Mouse (Mus musculus) ovary, postnatal 10 days (tissue): ENCODE measurements around the gene Dip2a.
A peak's percentile ranks its signal among the peaks of the same experiment; 100 is the strongest.

Source experiments
- DNase-seq: peaks from one replicate; pipeline ENCODE4 v3.0.0; 2022; ENCODE audit warnings: low spot score

Gene Dip2a

GRCm38 (mm10) chr10:76344711-76345539, at the start of gene Dip2a:
Gene Dip2a (minus strand): TSS chr10:76345291.
- peak; percentile 84 for DNase-seq

GRCm38 (mm10) chr10:76392596-76392995, 47.5 kb upstream of the Dip2a start:
- DNase-seq: no peak

- no peak for DNase-seq
Observed at GRCm38 (mm10) chr10:76391786-76392185, 46.7 kb upstream of the Dip2a start.

- DNase-seq: no peak
Observed at GRCm38 (mm10) chr10:76391166-76391565, 46.1 kb upstream of the Dip2a start.

GRCm38 (mm10) chr10:76374981-76375380, 29.9 kb upstream of the Dip2a start:
- DNase-seq: no peak

DNA sequence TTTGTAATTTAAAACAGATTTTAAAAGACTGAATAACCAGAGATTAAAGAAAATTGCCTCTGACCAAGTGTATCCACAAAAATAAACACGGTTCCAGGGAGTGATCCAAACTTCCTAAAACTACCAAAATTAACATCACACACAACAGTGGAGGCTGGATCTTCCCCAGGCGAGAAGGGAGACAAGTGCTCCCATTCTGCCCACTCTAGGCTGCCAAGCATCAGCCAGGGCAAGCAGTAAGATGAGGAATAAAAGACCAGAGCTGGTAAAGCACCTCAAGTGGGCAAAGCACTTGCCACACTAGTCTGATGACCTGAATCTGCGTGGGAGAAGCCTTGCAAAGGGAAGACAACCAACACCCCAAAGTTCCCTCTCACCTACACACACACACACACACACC, 26.6 kb upstream of the Dip2a start:
- no peak for DNase-seq

DNA sequence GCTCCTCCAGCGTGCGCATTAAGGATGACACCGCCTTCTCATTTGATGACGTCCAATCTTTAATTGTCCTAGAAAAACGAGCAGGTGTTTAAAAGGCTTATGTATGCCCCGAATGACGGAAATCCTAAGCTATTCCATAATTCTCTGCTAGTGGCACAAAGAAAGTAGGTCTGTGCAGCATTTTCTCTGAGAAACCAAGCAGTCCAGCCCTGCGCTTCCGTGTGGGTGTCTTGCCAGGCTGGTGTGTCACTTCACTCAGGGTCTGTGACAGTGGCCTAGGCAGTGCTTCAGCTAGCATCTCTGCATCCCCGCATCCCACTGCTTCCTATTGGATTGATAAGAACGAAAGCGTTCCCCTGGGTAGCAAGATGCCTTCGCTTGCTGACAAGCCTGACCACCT, 23.7 kb upstream of the Dip2a start:
- no peak for DNase-seq

DNA sequence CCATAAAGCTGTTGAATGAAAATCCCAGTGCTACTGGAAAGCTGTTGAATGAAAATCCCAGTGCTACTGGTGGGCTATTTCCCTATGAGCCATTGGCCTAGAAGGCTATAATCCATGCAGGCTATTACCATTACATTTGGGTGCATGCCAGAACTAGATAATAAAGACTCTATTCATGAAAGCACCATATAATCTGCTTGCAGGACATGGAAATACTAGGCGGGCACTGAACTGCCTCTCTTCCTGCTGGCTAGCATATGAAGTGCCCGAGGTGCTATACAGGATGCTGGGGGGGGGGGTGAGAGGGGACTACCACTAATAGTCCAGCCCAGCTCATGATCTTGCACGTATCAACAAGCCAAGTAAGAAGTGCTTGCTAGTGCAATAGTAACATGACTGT, 18.1 kb upstream of the Dip2a start:
- DNase-seq: no peak

DNA sequence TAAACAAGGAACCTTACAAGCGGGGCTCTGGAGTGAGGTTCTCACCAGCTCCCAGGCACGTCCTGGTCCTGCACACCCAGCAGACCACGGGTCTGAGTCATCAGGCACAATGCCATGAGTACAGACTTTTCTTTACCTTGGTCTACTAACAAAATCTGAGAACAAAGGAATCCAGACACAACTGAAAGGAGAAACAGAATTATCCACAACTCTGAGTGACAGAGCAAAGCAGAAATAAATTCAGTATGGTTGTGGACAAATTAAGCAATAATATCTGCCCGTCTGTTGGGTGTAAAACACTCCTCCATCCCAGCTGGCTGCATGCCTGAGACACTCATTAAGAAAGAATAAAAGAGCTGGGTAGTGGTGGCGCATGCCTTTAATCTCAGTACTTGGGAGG, 13.4 kb upstream of the Dip2a start:
- no peak for DNase-seq

DNA sequence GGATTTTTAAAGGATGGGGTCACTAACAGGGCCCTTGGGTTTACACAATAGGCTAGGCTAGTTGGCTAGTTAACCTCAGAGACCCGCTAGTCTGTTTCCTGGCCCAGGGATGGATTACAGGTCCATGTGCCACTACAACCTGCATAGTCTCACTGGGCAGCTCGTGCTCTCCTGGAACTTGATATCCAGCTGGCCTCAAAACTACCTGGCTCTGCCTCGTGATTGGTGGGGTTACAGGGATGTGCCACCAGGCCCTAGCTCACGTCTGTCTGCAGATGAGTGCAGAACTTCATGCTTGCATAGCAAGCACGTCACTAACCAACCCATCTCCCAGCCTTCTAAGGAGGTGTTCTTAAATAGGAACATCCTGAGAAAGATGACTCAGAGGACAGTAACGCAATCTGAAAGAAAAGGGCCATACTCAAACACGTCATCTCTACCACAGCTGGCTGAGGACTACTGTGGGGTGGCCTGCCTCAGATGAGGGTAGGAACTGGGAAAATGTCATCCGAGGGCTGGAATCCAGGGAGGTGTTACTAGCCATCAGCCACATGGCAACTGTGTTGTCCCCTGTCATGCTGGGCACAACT, 12.3 kb upstream of the Dip2a start:
- no peak for DNase-seq

GRCm38 (mm10) chr10:76354974-76355373, 9.9 kb upstream of the Dip2a start:
- DNase-seq: no peak

GRCm38 (mm10) chr10:76353986-76354385, 8.9 kb upstream of the Dip2a start:
- no peak for DNase-seq

- no peak for DNase-seq
Observed at GRCm38 (mm10) chr10:76351953-76352352, 6.9 kb upstream of the Dip2a start.

GRCm38 (mm10) chr10:76346589-76346988, 1.5 kb upstream of the Dip2a start:
- no peak for DNase-seq

DNA sequence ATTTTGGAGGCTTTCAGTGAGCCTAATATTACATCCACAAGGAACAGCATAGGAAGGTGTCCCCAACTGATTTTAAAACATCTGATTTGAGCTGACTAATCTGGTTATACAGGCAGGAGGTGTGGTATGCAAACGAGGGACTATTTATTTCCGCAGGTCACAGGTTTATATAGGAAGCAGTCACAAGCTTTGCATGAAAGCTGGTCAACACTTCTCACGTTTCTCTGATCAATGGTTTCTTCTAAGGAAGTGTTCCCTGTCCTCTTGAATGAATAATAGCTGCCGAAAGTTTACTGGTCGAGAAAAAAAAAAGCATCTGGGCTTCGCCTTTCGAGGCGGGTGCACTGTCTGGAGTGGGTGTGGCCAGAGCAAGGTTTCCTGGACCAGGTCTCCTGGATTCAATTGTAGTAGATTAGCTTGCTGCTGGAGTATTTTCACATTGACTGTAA, 976 bp upstream of the Dip2a start:
- DNase-seq: no peak

DNA sequence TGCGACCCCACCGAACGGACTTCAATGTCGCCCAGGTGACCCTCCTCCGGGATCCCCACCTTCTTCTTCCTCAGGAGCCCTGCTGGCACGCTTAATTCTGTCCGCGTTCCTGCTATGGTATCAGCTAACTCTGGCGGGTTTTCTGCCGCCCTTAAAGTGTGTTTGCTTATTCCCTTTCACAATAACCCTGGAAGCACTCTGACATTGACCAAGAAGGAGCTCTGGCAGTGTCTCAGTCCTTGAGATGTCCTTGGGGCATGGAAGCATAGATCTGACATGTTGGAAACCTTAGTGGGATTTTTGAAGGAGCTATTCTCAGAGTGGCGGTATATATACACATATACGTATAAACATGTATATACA, 430 bp upstream of the Dip2a start:
- DNase-seq: no peak

- DNase-seq: no peak
Observed at GRCm38 (mm10) chr10:76334350-76334749, 10.7 kb downstream of the Dip2a start.

DNA sequence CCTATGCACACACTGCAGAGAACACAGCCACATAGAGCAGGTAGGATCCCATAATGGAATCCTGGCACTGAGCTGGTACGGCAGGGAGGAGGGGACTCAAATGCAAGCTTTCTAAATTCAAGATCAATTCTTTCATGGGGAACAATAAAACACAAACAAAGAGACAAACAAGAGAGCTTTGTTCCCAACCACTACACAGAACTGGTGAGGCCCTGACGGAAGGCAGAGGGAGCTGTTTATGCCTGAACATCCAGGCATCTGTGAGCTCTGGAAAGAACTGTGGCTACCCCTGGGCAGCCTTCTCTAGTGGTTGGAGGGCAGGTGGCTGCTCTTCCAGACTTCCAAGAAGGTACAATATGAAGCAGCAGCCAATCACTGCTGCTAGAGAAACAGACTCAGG, 13.1 kb downstream of the Dip2a start:
- no peak for DNase-seq

GRCm38 (mm10) chr10:76329093-76329492, 16.0 kb downstream of the Dip2a start:
- DNase-seq: no peak

GRCm38 (mm10) chr10:76328574-76328973, 16.5 kb downstream of the Dip2a start:
- DNase-seq: no peak

- DNase-seq: no peak
Observed at GRCm38 (mm10) chr10:76326304-76327006, 18.6 kb downstream of the Dip2a start.

DNA sequence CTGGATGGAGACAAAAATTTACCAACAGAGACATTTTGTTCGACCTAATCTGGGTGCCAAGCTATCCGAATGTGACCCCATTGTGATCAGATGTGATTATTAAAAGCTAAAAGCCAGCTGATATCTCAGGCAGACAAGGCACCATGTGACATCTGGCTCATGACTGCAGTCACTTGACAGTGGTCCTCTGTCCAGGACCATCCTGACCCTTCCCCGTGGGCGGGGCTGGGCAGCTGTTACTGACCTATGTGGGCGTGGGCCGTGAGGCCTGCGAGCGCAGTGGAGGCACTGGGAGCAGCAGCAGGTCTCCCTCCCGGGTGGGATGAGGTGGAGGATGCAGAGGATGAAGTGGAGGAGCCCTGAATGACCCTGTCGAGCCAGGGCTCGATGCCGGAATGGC, 27.5 kb downstream of the Dip2a start:
- DNase-seq: no peak

DNA sequence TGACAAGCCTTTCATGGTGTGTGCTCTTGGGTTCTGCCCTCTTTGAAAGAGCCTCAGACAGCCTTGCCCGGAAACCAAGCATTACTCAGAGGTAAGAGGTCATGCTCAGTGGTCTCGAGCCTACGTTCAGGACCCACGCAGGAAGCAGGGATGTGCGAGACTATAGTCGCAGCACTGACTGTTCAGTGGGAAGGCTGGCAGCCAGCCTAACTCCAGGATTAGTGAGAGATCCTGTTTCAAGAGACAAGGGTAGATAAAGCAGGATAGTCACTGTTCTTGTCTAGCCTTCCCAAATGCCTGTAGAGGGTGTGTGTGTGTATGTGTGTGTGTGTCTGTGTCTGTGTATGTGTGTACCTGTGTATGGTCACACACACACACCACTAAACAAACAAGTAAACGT, 28.9 kb downstream of the Dip2a start:
- DNase-seq: no peak
